9 mouse cellular contexts compared by ENCODE assay signal in the genomic region with DNA sequence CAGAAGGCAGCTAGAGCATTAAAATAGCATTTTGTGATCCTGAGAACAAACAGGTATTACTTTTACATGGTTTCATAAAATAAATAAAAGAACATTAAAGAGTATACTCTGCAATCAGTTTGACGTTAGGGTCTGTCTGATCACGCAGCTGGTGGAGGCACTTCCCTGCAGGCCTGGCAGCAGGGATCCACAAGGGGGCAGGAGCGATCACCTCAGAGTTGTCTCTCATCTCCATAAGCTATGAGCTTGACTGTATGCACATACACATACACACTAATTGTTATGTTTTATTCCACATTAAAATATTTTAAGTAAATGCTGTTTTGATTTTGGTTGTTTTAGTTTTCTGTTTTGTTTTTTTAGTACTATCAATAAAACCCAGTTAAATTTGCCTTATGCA. TPM values are rescaled to one million over a fixed set of nuclear protein-coding genes. Genes with fewer than 3 reads are reported as not detected.
DNase-seq lines count a peak whose midpoint lies in the region; ATAC-seq and TF ChIP-seq lines count a peak whose summit lies in the region.
"Had no signal": no experiment of that assay in that cellular context is flagged by ENCODE, and none has a peak within 500 bp of the region (broad histone marks: within the 10 kb centered on the region; RNA-seq: fewer than 3 reads in every experiment).

No protein-coding gene starts in this region.

- no peaks in the 10 kb centered on the region for H3K4me1 ChIP-seq in testis, adult 2 months (ENCODE audit: control insufficient read depth, insufficient read depth, low read length)
- H3K4me1 ChIP-seq in liver, embryonic 16.5 days (ENCODE audit: control insufficient read depth, low read depth, low read length) = no peaks in the 10 kb centered on the region
- H3K4me1 ChIP-seq: heart, embryonic 15.5 days; stomach, embryonic 15.5 days had no signal

- peak; percentile 63; the same call in 1 of the 2 replicates for TF ChIP-seq CTCF in testis, adult 2 months (IDR thresholded peaks at IDR 0.05; ENCODE audit: control insufficient read depth, insufficient read depth, insufficient replicate concordance, low read depth, low read length)

- no peak overlapping the region for H3K4me2 ChIP-seq in liver, embryonic 16.5 days (ENCODE audit: low read depth, low read length)
- H3K4me2 ChIP-seq: heart, embryonic 15.5 days; stomach, embryonic 15.5 days had no signal

- H3K4me3 ChIP-seq in testis, adult 2 months (ENCODE audit: control insufficient read depth, low read depth, low read length) = no peak overlapping the region
- H3K4me3 ChIP-seq in liver, embryonic 16.5 days (ENCODE audit: low read depth, low read length) = no peak overlapping the region
- H3K4me3 ChIP-seq: heart, embryonic 15.5 days; stomach, embryonic 15.5 days had no signal

- 18% methylated on average over 3 of the region's 3 CpGs for WGBS in liver, embryonic 16.5 days (ENCODE audit: insufficient replicate concordance)

- no peaks in the 10 kb centered on the region for H3K27me3 ChIP-seq in testis, adult 2 months (ENCODE audit: control insufficient read depth, insufficient read depth, low read length)
- no peaks in the 10 kb centered on the region for H3K27me3 ChIP-seq in liver, embryonic 16.5 days (ENCODE audit: control insufficient read depth, insufficient read depth, low read depth, low read length)
- H3K27me3 ChIP-seq: heart, embryonic 15.5 days; stomach, embryonic 15.5 days had no signal

- no peak overlapping the region for H3K27ac ChIP-seq in testis, adult 2 months (ENCODE audit: control insufficient read depth, insufficient read depth, low read depth, low read length)
- H3K27ac ChIP-seq in liver, embryonic 16.5 days (ENCODE audit: low read length) = no peak overlapping the region
- H3K27ac ChIP-seq: heart, embryonic 15.5 days; stomach, embryonic 15.5 days had no signal

- DNase-seq in testis, postnatal 14 days (ENCODE audit: low spot score) = no peak
- DNase-seq in adrenal gland, adult (ENCODE audit: inconsistent age in 2 of 2, low spot score in 1 of 2) = peak; percentile 47 to 81
- peak; percentile 43 for DNase-seq in embryo, embryonic 9.5 days (ENCODE audit: extremely low spot score)
- DNase-seq in right cerebral cortex, adult 2 months (ENCODE audit: low spot score in 2 of 2) = peak; percentile 31 to 38

- peak; percentile 78 to 84; a peak in 3 of 4 replicates for ATAC-seq in hematopoietic stem cell, adult 5-6 weeks (replicated peaks in 1 of 2; ENCODE audit: insufficient read depth in 1 of 2, low FRiP score in 2 of 2, low TSS enrichment in 1 of 2, low read depth in 1 of 2, poor library complexity in 2 of 2, severe bottlenecking in 2 of 2)
- peak; percentile 50; the same call in 1 of the 2 replicates for ATAC-seq in liver, embryonic 16.5 days (ENCODE audit: low read depth)

- TF ChIP-seq POLR2A in testis, adult 2 months (IDR thresholded peaks at IDR 0.05; ENCODE audit: control insufficient read depth, low read depth, low read length) = no peak

- H3K9me3 ChIP-seq in liver, embryonic 16.5 days (replicated peaks; ENCODE audit: control insufficient read depth, low read length) = no peaks in the 10 kb centered on the region
- H3K9me3 ChIP-seq: heart, embryonic 15.5 days; stomach, embryonic 15.5 days had no signal

- H3K36me3 ChIP-seq in testis, adult 2 months (ENCODE audit: control insufficient read depth, insufficient read depth, low read length) = no peaks in the 10 kb centered on the region
- no peaks in the 10 kb centered on the region for H3K36me3 ChIP-seq in liver, embryonic 16.5 days (ENCODE audit: control insufficient read depth, insufficient read depth)
- H3K36me3 ChIP-seq: heart, embryonic 15.5 days; stomach, embryonic 15.5 days had no signal

- no peak overlapping the region for H3K9ac ChIP-seq in liver, embryonic 16.5 days (ENCODE audit: low read depth, low read length)
- H3K9ac ChIP-seq: heart, embryonic 15.5 days; stomach, embryonic 15.5 days had no signal

RNA-seq across cellular contexts. Expression of a gene that starts 34.8 kb away (rescaled TPM):
- 12.0 and 14.2 TPM in 2 replicates for polyA plus RNA-seq in testis, adult 2 months (2012; rRNA removed)
- 277 TPM in 2 replicates for total RNA-seq in hematopoietic stem cell, adult 5-6 weeks (2017)
- polyA plus RNA-seq in liver, embryonic 16.5 days (2015; fragmentation: Nextera tagmentation; extraction: Ambion mirVana) = 27.6 and 28.9 TPM in 2 replicates
